Mouse (Mus musculus) MEL (cell line): ENCODE data around the gene Proca1.
A peak's percentile ranks its signal among the peaks of the same experiment; 100 is the strongest.
"Not testable (repeated sequence)": the region's sequence is repeated elsewhere in the genome, so short reads cannot be mapped to it uniquely, and the experiment has no call there.

Experiments
- CTCF ChIP-seq, 3 experiments: IDR thresholded peaks in 2 of 3; conservative IDR thresholded peaks in 1 of 3; 2 replicates each; pipeline ENCODE4 v1.5.1; 2011 to 2012; ENCODE audit warnings: low read length in 3 of 3, low read depth in 2 of 3, mild to moderate bottlenecking in 2 of 3, improper control_type of control experiment in 1 of 3, inconsistent platforms in 1 of 3, mixed read lengths in 1 of 3, moderate library complexity in 1 of 3; ENCODE audit not compliant: control insufficient read depth in 1 of 3, insufficient read depth in 1 of 3, poor library complexity in 1 of 3, severe bottlenecking in 1 of 3
- GATA1 ChIP-seq: IDR thresholded peaks from 2 replicates; pipeline ENCODE4 v1.6.1; 2011; ENCODE audit warnings: low read depth, low read length, improper control_type of control experiment
- MAX ChIP-seq: IDR thresholded peaks from 2 replicates; pipeline ENCODE4 v1.6.1; 2011; ENCODE audit warnings: low read length, improper control_type of control experiment
- MXI1 ChIP-seq: IDR thresholded peaks from 2 replicates; pipeline ENCODE4 v1.6.1; 2011; ENCODE audit warnings: mild to moderate bottlenecking, low read depth, low read length, improper control_type of control experiment
- NELFE ChIP-seq: IDR thresholded peaks from 2 replicates; pipeline ENCODE4 v1.6.1; 2011; ENCODE audit warnings: low read depth, low read length, improper control_type of control experiment
- POLR2A ChIP-seq, 2 experiments: IDR thresholded peaks; 2 replicates each; pipeline ENCODE4 v1.6.1; 2011 to 2012; ENCODE audit warnings: low read length in 2 of 2, mild to moderate bottlenecking in 2 of 2, control low read depth in 1 of 2, improper control_type of control experiment in 1 of 2, low read depth in 1 of 2, moderate library complexity in 1 of 2; ENCODE audit not compliant: control insufficient read depth in 1 of 2, insufficient read depth in 1 of 2, poor library complexity in 1 of 2
- TCF12 ChIP-seq: IDR thresholded peaks from 2 replicates; pipeline ENCODE4 v1.6.1; 2014; ENCODE audit warnings: low read depth, mild to moderate bottlenecking, inconsistent platforms, low read length, improper control_type of control experiment, moderate library complexity
- UBTF ChIP-seq: IDR thresholded peaks from 2 replicates; pipeline ENCODE4 v1.6.1; 2012; ENCODE audit warnings: low read depth, mild to moderate bottlenecking, inconsistent platforms, low read length, improper control_type of control experiment, moderate library complexity, borderline replicate concordance; ENCODE audit not compliant: insufficient read depth
- USF2 ChIP-seq, 2 experiments: IDR thresholded peaks; 2 replicates each; pipeline ENCODE4 v1.6.1; 2011 to 2012; ENCODE audit warnings: improper control_type of control experiment in 2 of 2, low read length in 2 of 2, borderline replicate concordance in 1 of 2, inconsistent platforms in 1 of 2, low read depth in 1 of 2, mild to moderate bottlenecking in 1 of 2; ENCODE audit not compliant: insufficient read depth in 1 of 2

- not testable (repeated sequence) for TF ChIP-seq NELFE; UBTF; TCF12; USF2 (IDR thresholded peaks at IDR 0.05; ENCODE audit: borderline replicate concordance in 1 of 2, insufficient read depth in 1 of 2, low read depth in 1 of 2, low read length in 2 of 2); CTCF (IDR thresholded peaks at IDR 0.05 in 2 of 3, conservative IDR thresholded peaks at IDR 0.05 in 1 of 3; ENCODE audit: control insufficient read depth in 1 of 3, insufficient read depth in 1 of 3, low read depth in 2 of 3, low read length in 3 of 3, poor library complexity in 1 of 3, severe bottlenecking in 1 of 3); GATA1; POLR2A (IDR thresholded peaks at IDR 0.05; ENCODE audit: control insufficient read depth in 1 of 2, insufficient read depth in 1 of 2, low read depth in 1 of 2, low read length in 2 of 2, poor library complexity in 1 of 2)
- TF ChIP-seq MAX, result 0 out of 2 replicates have a peak, but pooled peaks have one; percentile 20
- TF ChIP-seq MXI1, result 0 out of 2 replicates have a peak, but pooled peaks have one; percentile 12
Measured at GRCm38 (mm10) chr11:78184702-78185101, 8.5 kb upstream of the Proca1 start.
